Mouse (Mus musculus) heart, postnatal 0 days (tissue): Measurements from ENCODE around the gene Serpine3.

Experiments used
- CTCF ChIP-seq: IDR thresholded peaks from 2 replicates; pipeline ENCODE4 v1.5.1; 2016; ENCODE audit warnings: antibody characterized with exemption, control low read depth, low read depth
- EP300 ChIP-seq: IDR thresholded peaks from 2 replicates; pipeline ENCODE4 v1.6.1; 2016; ENCODE audit warnings: antibody characterized with exemption, low read depth

DNA sequence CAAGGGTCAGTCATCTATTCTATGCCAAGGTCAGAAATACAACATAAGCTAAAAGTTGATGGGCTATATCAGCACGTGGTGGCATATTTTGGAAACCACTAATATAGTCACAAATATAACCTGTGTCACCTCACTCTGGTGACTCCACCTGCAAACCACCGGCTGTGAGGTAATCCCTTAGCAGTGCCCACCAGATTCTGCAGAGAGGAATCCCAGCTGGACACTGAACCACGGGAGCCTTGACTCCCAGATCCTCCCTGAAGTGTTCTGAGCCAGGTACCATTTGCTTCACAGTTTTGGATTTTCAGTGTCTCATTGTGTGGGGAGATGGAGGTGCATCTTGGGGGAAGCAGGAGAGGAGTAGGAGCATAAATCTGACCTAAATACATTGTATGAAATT is 13.1 kb upstream of the Serpine3 start:
- no peak for TF ChIP-seq CTCF
- TF ChIP-seq EP300 = no peak
